8 mouse cellular contexts compared by ENCODE assay signal in the genomic region with DNA sequence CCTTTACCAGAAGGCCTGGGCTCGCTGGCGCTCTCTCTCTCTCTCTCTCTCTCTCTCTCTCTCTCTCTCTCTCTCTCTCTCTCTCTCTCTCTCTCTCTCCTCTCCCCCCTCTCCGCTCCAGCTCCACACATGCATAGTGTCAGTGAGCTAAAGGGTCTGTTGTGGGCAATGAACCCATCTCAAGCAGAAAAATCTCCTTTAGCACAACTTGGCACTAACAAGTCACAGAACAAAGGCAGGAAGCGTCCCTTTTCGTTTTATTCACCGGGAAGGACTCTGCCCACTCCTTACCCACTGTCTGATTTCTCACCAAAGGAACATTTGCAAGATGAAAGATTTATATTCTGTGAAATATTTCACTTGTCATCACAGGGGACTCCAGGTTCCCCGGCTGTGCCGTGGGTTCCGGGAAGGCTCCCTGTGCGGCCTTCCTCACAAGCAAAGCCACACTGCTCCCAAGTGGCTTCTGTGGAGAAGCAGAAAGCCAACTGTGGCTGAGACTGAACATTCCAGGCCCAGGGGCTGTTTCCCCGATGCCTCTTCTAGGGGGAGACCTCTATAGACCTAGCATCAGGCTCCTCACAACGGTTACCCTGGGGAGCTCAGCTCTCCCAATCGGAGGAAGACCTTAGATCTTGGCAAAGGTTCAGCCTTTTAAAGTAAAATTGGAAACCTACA.
A peak's percentile ranks its signal among the peaks of the same experiment; 100 is the strongest.
DNase-seq lines count a peak whose midpoint lies in the region; ATAC-seq lines count a peak whose summit lies in the region.

No protein-coding gene starts in this region.

- 73% methylated on average over 13 of the region's 13 CpGs for WGBS in embryonic facial prominence, embryonic 10.5 days
- 63% methylated on average over 13 of the region's 13 CpGs for WGBS in hindbrain, embryonic 10.5 days
- WGBS in midbrain, embryonic 16.5 days: 54% methylated on average over 13 of the region's 13 CpGs

- no peaks in the 10 kb centered on the region for H3K36me3 ChIP-seq in embryonic facial prominence, embryonic 10.5 days (replicated peaks)
- H3K36me3 ChIP-seq in hindbrain, embryonic 10.5 days: no peaks in the 10 kb centered on the region
- no peaks in the 10 kb centered on the region for H3K36me3 ChIP-seq in midbrain, embryonic 16.5 days (ENCODE audit: control insufficient read depth, insufficient read depth, low read length)

- ATAC-seq in midbrain, embryonic 16.5 days: peak; percentile 81

- H3K27ac ChIP-seq in embryonic facial prominence, embryonic 10.5 days (replicated peaks): peak overlapping the region; percentile 59
- H3K27ac ChIP-seq in hindbrain, embryonic 10.5 days: peak overlapping the region; percentile 64
- no peak overlapping the region for H3K27ac ChIP-seq in midbrain, embryonic 16.5 days (ENCODE audit: low read length)

- H3K4me1 ChIP-seq in embryonic facial prominence, embryonic 10.5 days: no peaks in the 10 kb centered on the region
- peaks cover 16% of the 10 kb centered on the region for H3K4me1 ChIP-seq in hindbrain, embryonic 10.5 days (replicated peaks)
- no peaks in the 10 kb centered on the region for H3K4me1 ChIP-seq in midbrain, embryonic 16.5 days (ENCODE audit: control insufficient read depth, insufficient read depth, low read length)

- peak; percentile 5 to 29 for DNase-seq in lung, adult 18-20 months
- DNase-seq in lung, postnatal 25 days (ENCODE audit: low spot score): no peak
- peak; percentile 10 for DNase-seq in embryonic facial prominence, embryonic 10.5 days (ENCODE audit: low spot score)
- peak; percentile 9 for DNase-seq in hindbrain, embryonic 10.5 days (ENCODE audit: low spot score)
- DNase-seq in layer of hippocampus, postnatal 25 days (ENCODE audit: extremely low spot score in 1 of 2, low spot score in 1 of 2): peak; percentile 12 to 42
- no peak for DNase-seq in B cell, adult 2 months
- no peak for DNase-seq in thymus, postnatal 14 days

- no peak overlapping the region for H3K9ac ChIP-seq in midbrain, embryonic 16.5 days (ENCODE audit: low read depth, low read length)

- no peaks in the 10 kb centered on the region for H3K9me3 ChIP-seq in embryonic facial prominence, embryonic 10.5 days
- H3K9me3 ChIP-seq in hindbrain, embryonic 10.5 days: no peaks in the 10 kb centered on the region
- H3K9me3 ChIP-seq in midbrain, embryonic 16.5 days (replicated peaks; ENCODE audit: control insufficient read depth, low read length, poor library complexity, severe bottlenecking): no peaks in the 10 kb centered on the region

- H3K4me3 ChIP-seq in embryonic facial prominence, embryonic 10.5 days: no peak overlapping the region
- H3K4me3 ChIP-seq in hindbrain, embryonic 10.5 days: no peak overlapping the region
- no peak overlapping the region for H3K4me3 ChIP-seq in midbrain, embryonic 16.5 days (ENCODE audit: low read depth, low read length)

- H3K27me3 ChIP-seq in embryonic facial prominence, embryonic 10.5 days (replicated peaks; ENCODE audit: low read depth, poor library complexity, severe bottlenecking): no peaks in the 10 kb centered on the region
- no peaks in the 10 kb centered on the region for H3K27me3 ChIP-seq in hindbrain, embryonic 10.5 days (ENCODE audit: insufficient read depth, poor library complexity, severe bottlenecking)
- H3K27me3 ChIP-seq in midbrain, embryonic 16.5 days (ENCODE audit: control insufficient read depth, insufficient read depth, low read depth, low read length): no peaks in the 10 kb centered on the region

- no peak overlapping the region for H3K4me2 ChIP-seq in midbrain, embryonic 16.5 days (ENCODE audit: low read length)

Comparison
In these comparisons a context has a peak if more than half of its experiments do, and no peak if none do; other contexts are left out.
1. DNase-seq: peak in lung, adult 18-20 months (2 of 2), embryonic facial prominence, embryonic 10.5 days (single experiment), hindbrain, embryonic 10.5 days (single experiment) and layer of hippocampus, postnatal 25 days (2 of 2); none in lung, postnatal 25 days (single experiment), B cell, adult 2 months (0 of 2) and thymus, postnatal 14 days (single experiment).